Mouse (Mus musculus) bone marrow, adult 2 months (tissue): ENCODE data around the gene Adgrl4.

Source experiments
- CTCF ChIP-seq: fragments of 200-500 bp; IDR thresholded peaks from 2 replicates; pipeline ENCODE4 v1.5.1; 2011; ENCODE audit warnings: low read length, control low read depth; ENCODE audit not compliant: control insufficient read depth, insufficient read depth
- POLR2A ChIP-seq: fragments of 200-500 bp; IDR thresholded peaks from 2 replicates; pipeline ENCODE4 v1.6.1; 2011; ENCODE audit warnings: low read depth, mild to moderate bottlenecking, control low read depth, low read length, borderline replicate concordance; ENCODE audit not compliant: control insufficient read depth

DNA sequence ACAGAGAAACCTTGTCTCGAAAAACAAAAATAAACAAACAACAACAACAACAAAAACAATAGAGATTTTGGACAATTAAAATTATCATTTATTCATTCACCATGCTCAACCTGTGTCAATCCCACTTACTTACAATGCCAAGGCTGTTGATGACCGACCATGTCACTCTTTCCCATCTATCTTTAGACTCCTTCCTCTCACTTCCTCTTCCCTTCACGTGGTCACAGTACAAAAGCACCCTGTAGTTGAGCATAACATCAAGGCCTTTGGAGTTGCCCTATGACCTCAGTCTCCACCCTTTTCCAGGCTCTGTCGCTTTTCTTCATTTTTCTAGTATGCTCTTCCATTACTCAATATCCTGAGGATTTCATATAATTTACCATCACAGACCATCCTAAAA lies 120.7 kb downstream of the Adgrl4 start:
- no peak for TF ChIP-seq CTCF
- no peak for TF ChIP-seq POLR2A
